Mouse (Mus musculus): ENCODE data around the gene Apba3. TPM values are rescaled to one million over a fixed set of nuclear protein-coding genes. Genes with fewer than 3 reads are reported as not detected.

Gene Apba3
- polyA plus RNA-seq, 1 experiment from 2014 or later: 39.0 TPM

DNA sequence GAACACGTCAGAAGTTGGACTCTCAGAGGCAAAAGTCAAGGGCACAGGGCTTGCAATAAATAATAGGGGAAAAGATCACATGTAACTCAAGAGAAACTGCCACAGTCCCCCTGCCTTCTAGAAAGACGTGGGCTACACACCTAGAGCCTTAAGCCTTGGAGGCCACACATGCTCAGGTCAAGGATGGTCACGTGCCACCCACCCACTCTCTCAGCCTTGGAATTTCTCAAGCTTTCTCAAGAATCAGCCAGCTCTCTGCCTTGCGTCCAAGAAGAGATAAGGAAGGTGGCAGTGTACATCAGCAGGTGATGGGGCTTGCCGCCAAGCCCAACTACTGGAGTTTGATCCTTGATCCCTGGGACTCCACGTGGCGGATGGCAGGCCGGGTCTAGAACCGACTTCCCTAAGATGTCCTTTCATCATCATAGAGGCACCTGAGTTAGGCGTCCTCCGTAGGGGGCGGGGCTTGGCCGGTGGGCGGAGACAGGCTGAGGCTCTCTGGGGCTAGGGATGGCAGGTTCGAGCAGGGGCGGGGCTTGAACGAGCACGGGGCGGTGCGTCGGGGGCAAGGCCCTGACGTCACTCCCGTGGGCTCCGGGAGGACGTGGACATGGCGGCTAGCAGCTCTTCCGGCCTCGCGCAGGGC lies 34.1 kb upstream of the Apba3 start, which contains the start of gene Zfr2:
TSS of gene Zfr2 (plus strand) at position 576 of the 646 bp plus-strand sequence.
- H3K9me3 ChIP-seq (ENCODE audit: control insufficient read depth, low read length): no peaks in the 10 kb centered on the region
- no peaks in the 10 kb centered on the region for H3K4me1 ChIP-seq (ENCODE audit: control insufficient read depth, insufficient read depth, low read length)
- WGBS: 8% methylated on average over 29 of the region's 29 CpGs
- peak within 1 kb of the TSS; percentile 74 for H3K9ac ChIP-seq (ENCODE audit: low read length)
- DNase-seq (ENCODE audit: low spot score): peak; percentile 89
- H3K4me3 ChIP-seq (ENCODE audit: low read depth, low read length): peak within 1 kb of the TSS; percentile 71
- peak within 1 kb of the TSS; percentile 76 for H3K4me2 ChIP-seq (ENCODE audit: low read depth)
- ATAC-seq (ENCODE audit: insufficient read depth, low FRiP score, low TSS enrichment): peak; percentile 71
- no peaks in the 10 kb centered on the region for H3K36me3 ChIP-seq (ENCODE audit: control insufficient read depth, insufficient read depth, low read length)
- H3K27me3 ChIP-seq (ENCODE audit: control insufficient read depth, insufficient read depth, low read length): peaks cover 22% of the 10 kb centered on the region
- H3K27ac ChIP-seq (ENCODE audit: low read depth, low read length): no peak within 1 kb of the TSS

DNA sequence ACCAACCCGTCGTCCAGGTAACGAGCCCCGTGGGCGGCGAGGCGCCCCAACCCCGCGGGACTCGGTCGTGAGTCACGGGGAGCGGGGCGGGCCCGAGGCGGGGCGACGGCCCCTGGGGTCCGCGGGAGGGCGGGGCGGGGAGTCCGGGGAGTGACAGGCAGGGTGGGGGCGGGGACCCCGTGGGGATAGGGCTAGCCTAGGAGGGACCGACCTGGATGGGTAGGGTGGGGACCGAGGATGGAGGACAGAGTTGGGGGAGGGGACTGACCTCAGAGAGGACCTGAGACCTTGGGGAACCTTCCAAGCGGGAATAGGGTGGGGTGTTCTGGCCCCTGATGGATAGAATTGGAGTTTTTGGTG lies 33.6 kb upstream of the Apba3 start:
- peak overlapping the region; percentile 76 for H3K4me2 ChIP-seq (ENCODE audit: low read depth)
- peak overlapping the region; percentile 71 for H3K4me3 ChIP-seq (ENCODE audit: low read depth, low read length)
- H3K36me3 ChIP-seq (ENCODE audit: control insufficient read depth, insufficient read depth, low read length): no peaks in the 10 kb centered on the region
- peak overlapping the region; percentile 74 for H3K9ac ChIP-seq (ENCODE audit: low read length)
- WGBS: 0% methylated on average over 24 of the region's 28 CpGs
- H3K4me1 ChIP-seq (ENCODE audit: control insufficient read depth, insufficient read depth, low read length): no peaks in the 10 kb centered on the region
- no peak overlapping the region for H3K27ac ChIP-seq (ENCODE audit: low read depth, low read length)
- no peaks in the 10 kb centered on the region for H3K9me3 ChIP-seq (ENCODE audit: control insufficient read depth, low read length)
- peaks cover 24% of the 10 kb centered on the region for H3K27me3 ChIP-seq (ENCODE audit: control insufficient read depth, insufficient read depth, low read length)
- ATAC-seq (ENCODE audit: insufficient read depth, low FRiP score, low TSS enrichment) (peak; percentile 49), DNase-seq (ENCODE audit: low spot score) (no peak)

DNA sequence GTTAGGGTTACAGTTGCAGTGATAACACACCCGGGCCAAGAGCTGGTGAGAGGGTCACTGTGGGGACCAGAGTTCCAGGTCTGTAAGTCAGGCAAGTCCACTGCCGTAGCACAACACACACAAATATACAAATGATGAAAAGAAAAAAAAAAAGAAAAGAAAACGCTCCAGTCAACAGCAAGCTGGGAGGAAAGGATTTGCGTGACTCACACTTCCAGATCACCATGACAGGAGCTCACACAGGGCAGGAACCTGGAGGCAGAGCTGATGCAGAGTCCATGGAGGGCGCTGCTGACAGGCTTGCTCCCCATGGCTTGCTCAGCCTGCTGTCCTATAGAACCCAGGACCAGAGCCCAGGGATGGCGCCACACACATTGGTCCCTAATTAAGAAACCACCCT lies 32.6 kb upstream of the Apba3 start:
- H3K4me1 ChIP-seq (ENCODE audit: control insufficient read depth, insufficient read depth, low read length): no peaks in the 10 kb centered on the region
- no peaks in the 10 kb centered on the region for H3K9me3 ChIP-seq (ENCODE audit: control insufficient read depth, low read length)
- H3K27ac ChIP-seq (ENCODE audit: low read depth, low read length): no peak overlapping the region
- H3K36me3 ChIP-seq (ENCODE audit: control insufficient read depth, insufficient read depth, low read length): no peaks in the 10 kb centered on the region
- no peak overlapping the region for H3K4me3 ChIP-seq (ENCODE audit: low read depth, low read length)
- WGBS: 90% methylated on average over 6 of the region's 6 CpGs
- no peak overlapping the region for H3K4me2 ChIP-seq (ENCODE audit: low read depth)
- no peak for ATAC-seq (ENCODE audit: insufficient read depth, low FRiP score, low TSS enrichment)
- no peak for DNase-seq (ENCODE audit: low spot score)
- peaks cover 22% of the 10 kb centered on the region for H3K27me3 ChIP-seq (ENCODE audit: control insufficient read depth, insufficient read depth, low read length)
- no peak overlapping the region for H3K9ac ChIP-seq (ENCODE audit: low read length)

- H3K4me1 ChIP-seq (ENCODE audit: control insufficient read depth, insufficient read depth, low read length): peaks cover 4% of the 10 kb centered on the region; the same call in 1 of the 2 replicates
- no peaks in the 10 kb centered on the region for H3K36me3 ChIP-seq (ENCODE audit: control insufficient read depth, insufficient read depth, low read length)
- H3K27ac ChIP-seq (ENCODE audit: low read depth, low read length): no peak overlapping the region
- no peak overlapping the region for H3K9ac ChIP-seq (ENCODE audit: low read length)
- H3K27me3 ChIP-seq (ENCODE audit: control insufficient read depth, insufficient read depth, low read length): peaks cover 14% of the 10 kb centered on the region
- ATAC-seq (ENCODE audit: insufficient read depth, low FRiP score, low TSS enrichment) (no peak), DNase-seq (ENCODE audit: low spot score) (no peak)
- 85% methylated on average over 12 of the region's 12 CpGs for WGBS
- no peak overlapping the region for H3K4me3 ChIP-seq (ENCODE audit: low read depth, low read length)
- no peaks in the 10 kb centered on the region for H3K9me3 ChIP-seq (ENCODE audit: control insufficient read depth, low read length)
- no peak overlapping the region for H3K4me2 ChIP-seq (ENCODE audit: low read depth)
These were observed 30.1 kb upstream of the Apba3 start for GRCm38 (mm10) chr10:81236471-81237268.

DNA sequence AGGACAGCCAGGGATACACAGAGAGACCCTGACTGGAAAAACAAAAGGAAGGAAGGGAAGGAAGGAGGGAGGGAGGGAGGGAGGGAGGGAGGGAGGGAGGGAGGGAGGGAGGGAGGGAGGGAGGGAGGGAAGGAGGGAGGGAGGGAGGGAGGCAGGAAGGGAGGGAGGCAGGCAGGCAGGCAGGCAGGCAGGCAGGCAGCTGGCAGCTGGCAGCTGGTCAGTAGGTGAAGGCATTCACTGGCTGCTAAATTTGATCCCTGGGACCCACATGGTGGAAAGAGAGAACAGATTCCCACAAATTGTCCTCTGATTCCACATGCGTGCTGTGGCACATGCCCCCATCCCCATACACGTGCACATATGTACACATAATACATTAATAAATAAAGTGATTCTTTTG lies 28.1 kb upstream of the Apba3 start:
- Histone ChIP-seq H3K9ac (ENCODE audit: low read length) (no peak overlapping the region), H3K9me3 (ENCODE audit: control insufficient read depth, low read length) (no peaks in the 10 kb centered on the region), H3K27ac (ENCODE audit: low read depth, low read length) (no peak overlapping the region), H3K4me3 (ENCODE audit: low read depth, low read length) (no peak overlapping the region), H3K4me1 (ENCODE audit: control insufficient read depth, insufficient read depth, low read length) (peaks cover 4% of the 10 kb centered on the region; the same call in 1 of the 2 replicates), H3K27me3 (ENCODE audit: control insufficient read depth, insufficient read depth, low read length) (peaks cover 16% of the 10 kb centered on the region), H3K4me2 (ENCODE audit: low read depth) (no peak overlapping the region), H3K36me3 (ENCODE audit: control insufficient read depth, insufficient read depth, low read length) (no peaks in the 10 kb centered on the region)
- ATAC-seq (ENCODE audit: insufficient read depth, low FRiP score, low TSS enrichment) (no peak), DNase-seq (ENCODE audit: low spot score) (no peak)
- 77% methylated on average over 2 of the region's 2 CpGs for WGBS

DNA sequence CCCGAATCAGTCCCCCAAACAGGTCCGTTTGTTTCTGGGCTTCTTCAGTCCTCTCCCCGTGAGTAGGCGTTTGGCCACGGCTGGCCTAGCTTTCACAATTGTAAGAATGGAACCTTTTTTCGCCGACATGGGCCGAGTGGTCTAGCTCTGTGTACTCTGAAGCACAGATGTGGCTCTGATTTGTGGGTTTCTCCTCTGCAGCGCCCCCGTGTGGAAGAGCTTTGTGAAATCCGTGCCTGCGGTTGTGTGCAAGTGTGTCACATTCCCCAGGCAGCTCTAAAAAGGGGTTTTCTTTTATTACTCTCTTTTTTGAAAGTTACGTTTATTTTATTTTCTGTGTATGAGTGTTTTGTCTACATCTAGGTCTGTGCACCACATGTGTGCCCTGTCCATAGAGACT lies 25.9 kb upstream of the Apba3 start:
- Histone ChIP-seq H3K9ac (ENCODE audit: low read length) (no peak overlapping the region), H3K4me3 (ENCODE audit: low read depth, low read length) (no peak overlapping the region), H3K4me2 (ENCODE audit: low read depth) (no peak overlapping the region), H3K27ac (ENCODE audit: low read depth, low read length) (no peak overlapping the region), H3K4me1 (ENCODE audit: control insufficient read depth, insufficient read depth, low read length) (peaks cover 4% of the 10 kb centered on the region; the same call in 1 of the 2 replicates), H3K36me3 (ENCODE audit: control insufficient read depth, insufficient read depth, low read length) (no peaks in the 10 kb centered on the region), H3K27me3 (ENCODE audit: control insufficient read depth, insufficient read depth, low read length) (peaks cover 16% of the 10 kb centered on the region), H3K9me3 (ENCODE audit: control insufficient read depth, low read length) (no peaks in the 10 kb centered on the region)
- 26% methylated on average over 13 of the region's 13 CpGs for WGBS
- ATAC-seq (ENCODE audit: insufficient read depth, low FRiP score, low TSS enrichment) (no peak), DNase-seq (ENCODE audit: low spot score) (peak; percentile 79)

DNA sequence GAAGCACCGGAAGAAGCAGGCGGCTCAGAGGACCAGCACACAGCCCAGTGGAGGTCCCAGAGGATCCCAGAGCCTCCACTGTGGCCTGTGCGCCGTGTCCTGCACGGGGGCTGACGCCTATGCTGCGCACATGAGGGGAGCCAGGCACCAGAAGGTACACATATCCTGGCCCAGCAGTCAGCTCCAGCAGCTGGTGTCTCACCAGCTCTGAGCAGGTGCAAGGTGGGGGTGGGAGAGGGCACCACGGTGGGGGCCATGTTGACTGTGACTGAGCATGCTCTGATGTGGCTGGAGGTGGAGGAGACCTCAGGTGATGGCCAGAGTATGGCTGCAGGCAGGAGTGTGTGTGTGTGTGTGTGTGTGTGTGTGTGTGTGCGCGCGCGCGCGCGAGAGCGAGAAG lies 24.7 kb upstream of the Apba3 start:
- Histone ChIP-seq H3K4me1 (ENCODE audit: control insufficient read depth, insufficient read depth, low read length) (peaks cover 4% of the 10 kb centered on the region; the same call in 1 of the 2 replicates), H3K4me3 (ENCODE audit: low read depth, low read length) (no peak overlapping the region), H3K36me3 (ENCODE audit: control insufficient read depth, insufficient read depth, low read length) (no peaks in the 10 kb centered on the region), H3K27ac (ENCODE audit: low read depth, low read length) (no peak overlapping the region), H3K9me3 (ENCODE audit: control insufficient read depth, low read length) (no peaks in the 10 kb centered on the region), H3K27me3 (ENCODE audit: control insufficient read depth, insufficient read depth, low read length) (peaks cover 16% of the 10 kb centered on the region), H3K4me2 (ENCODE audit: low read depth) (no peak overlapping the region), H3K9ac (ENCODE audit: low read length) (no peak overlapping the region)
- ATAC-seq (ENCODE audit: insufficient read depth, low FRiP score, low TSS enrichment) (no peak), DNase-seq (ENCODE audit: low spot score) (no peak)
- 90% methylated on average over 16 of the region's 16 CpGs for WGBS

DNA sequence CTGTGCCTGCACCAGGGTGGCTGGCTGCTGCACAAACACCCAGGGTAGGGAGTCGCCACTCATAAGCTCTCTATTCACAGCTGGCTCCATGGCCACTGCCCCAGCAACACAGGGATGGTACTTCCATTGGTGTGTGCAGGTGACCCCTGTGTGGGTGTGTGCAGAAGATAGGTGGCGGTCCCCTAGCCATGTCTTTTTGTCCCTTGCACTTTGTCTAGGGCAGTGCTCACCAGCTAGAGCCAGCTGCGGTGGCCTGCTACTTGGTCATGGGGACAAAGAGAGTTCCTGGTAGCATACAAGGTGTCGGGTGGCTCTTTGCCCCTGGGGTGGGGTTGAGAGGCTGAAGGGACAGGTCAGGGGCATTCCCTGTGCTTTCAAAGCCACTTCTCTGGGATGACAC lies 22.6 kb upstream of the Apba3 start:
- 74% methylated on average over 4 of the region's 4 CpGs for WGBS
- no peaks in the 10 kb centered on the region for H3K36me3 ChIP-seq (ENCODE audit: control insufficient read depth, insufficient read depth, low read length)
- no peak for ATAC-seq (ENCODE audit: insufficient read depth, low FRiP score, low TSS enrichment)
- H3K27ac ChIP-seq (ENCODE audit: low read depth, low read length): no peak overlapping the region
- H3K27me3 ChIP-seq (ENCODE audit: control insufficient read depth, insufficient read depth, low read length): peaks cover 14% of the 10 kb centered on the region
- H3K4me3 ChIP-seq (ENCODE audit: low read depth, low read length): no peak overlapping the region
- DNase-seq (ENCODE audit: low spot score): no peak
- H3K4me2 ChIP-seq (ENCODE audit: low read depth): no peak overlapping the region
- peaks cover 4% of the 10 kb centered on the region; the same call in 1 of the 2 replicates for H3K4me1 ChIP-seq (ENCODE audit: control insufficient read depth, insufficient read depth, low read length)
- H3K9ac ChIP-seq (ENCODE audit: low read length): no peak overlapping the region
- no peaks in the 10 kb centered on the region for H3K9me3 ChIP-seq (ENCODE audit: control insufficient read depth, low read length)

DNA sequence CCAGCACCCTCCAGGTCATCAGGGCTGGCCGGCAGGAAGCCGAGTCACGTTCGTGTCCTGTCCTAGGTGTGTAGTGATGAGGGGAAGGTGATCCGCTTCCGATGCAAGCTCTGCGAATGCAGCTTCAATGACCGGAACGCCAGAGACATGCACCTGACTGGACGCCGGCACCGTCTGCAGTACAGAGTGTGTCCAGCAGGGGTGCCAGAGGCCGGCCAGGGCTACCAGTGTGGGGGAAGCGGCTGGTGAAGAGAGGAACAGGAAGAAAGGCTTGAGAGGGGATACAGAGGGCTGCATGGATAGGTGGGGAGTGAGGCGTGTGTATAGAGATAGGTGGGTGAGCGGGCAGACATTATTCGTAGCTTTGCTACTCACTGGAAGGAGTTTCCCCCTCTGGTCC lies 22.2 kb upstream of the Apba3 start:
- H3K9me3 ChIP-seq (ENCODE audit: control insufficient read depth, low read length): no peaks in the 10 kb centered on the region
- ATAC-seq (ENCODE audit: insufficient read depth, low FRiP score, low TSS enrichment): peak; percentile 64
- H3K9ac ChIP-seq (ENCODE audit: low read length): no peak overlapping the region
- no peak overlapping the region for H3K4me3 ChIP-seq (ENCODE audit: low read depth, low read length)
- H3K36me3 ChIP-seq (ENCODE audit: control insufficient read depth, insufficient read depth, low read length): no peaks in the 10 kb centered on the region
- DNase-seq (ENCODE audit: low spot score): peak; percentile 84
- H3K27ac ChIP-seq (ENCODE audit: low read depth, low read length): no peak overlapping the region
- WGBS: 11% methylated on average over 17 of the region's 17 CpGs
- H3K4me2 ChIP-seq (ENCODE audit: low read depth): no peak overlapping the region
- peaks cover 4% of the 10 kb centered on the region; the same call in 1 of the 2 replicates for H3K4me1 ChIP-seq (ENCODE audit: control insufficient read depth, insufficient read depth, low read length)
- peaks cover 10% of the 10 kb centered on the region for H3K27me3 ChIP-seq (ENCODE audit: control insufficient read depth, insufficient read depth, low read length)

All from neural tube, embryonic 11.5 days (tissue).